Mouse (Mus musculus) testis, adult 2 months (tissue): ENCODE data around the gene Klf13. TPM values are rescaled to one million over a fixed set of nuclear protein-coding genes. Genes with fewer than 3 reads are reported as not detected.

Experiments used
- H3K27ac ChIP-seq: fragments of 200-500 bp; 2 replicates; pipeline ENCODE4 v1.5.1; 2012; ENCODE audit warnings: low read depth, low read length; ENCODE audit not compliant: control insufficient read depth, insufficient read depth
- H3K27me3 ChIP-seq: fragments of 200-500 bp; 2 replicates; pipeline ENCODE4 v1.6.1; 2012; ENCODE audit warnings: mild to moderate bottlenecking, low read length, moderate library complexity; ENCODE audit not compliant: control insufficient read depth, insufficient read depth
- H3K36me3 ChIP-seq: fragments of 200-500 bp; 2 replicates; pipeline ENCODE4 v1.6.1; 2012; ENCODE audit warnings: mild to moderate bottlenecking, low read length; ENCODE audit not compliant: control insufficient read depth, insufficient read depth
- H3K4me1 ChIP-seq: fragments of 200-500 bp; 2 replicates; pipeline ENCODE4 v1.6.1; 2012; ENCODE audit warnings: low read length; ENCODE audit not compliant: control insufficient read depth, insufficient read depth
- H3K4me3 ChIP-seq: fragments of 200-500 bp; 2 replicates; pipeline ENCODE4 v1.5.1; 2012; ENCODE audit warnings: low read depth, mild to moderate bottlenecking, low read length, moderate library complexity, mixed read lengths; ENCODE audit not compliant: control insufficient read depth
- CTCF ChIP-seq: fragments of 200-500 bp; IDR thresholded peaks from 2 replicates; pipeline ENCODE4 v1.5.1; 2012; ENCODE audit warnings: low read depth, mild to moderate bottlenecking, inconsistent platforms, low read length, moderate library complexity; ENCODE audit not compliant: control insufficient read depth, insufficient read depth, insufficient replicate concordance
- POLR2A ChIP-seq: fragments of 200-500 bp; IDR thresholded peaks from 2 replicates; pipeline ENCODE4 v1.6.1; 2012; ENCODE audit warnings: low read depth, mild to moderate bottlenecking, inconsistent platforms, low read length, moderate library complexity; ENCODE audit not compliant: control insufficient read depth
- polyA plus RNA-seq: library from polyadenylated mRNA; depleted of rRNA; stranded (reverse); fragments of >200 nt; gene quantifications from 2 replicates; pipeline ENCODE4 v1.2.3, GENCODE M21; 2012; rRNA removed

Klf13 gene
- 2.8 and 3.8 TPM in 2 replicates for polyA plus RNA-seq

GRCm38 (mm10) chr7:63938914-63939396, at the start of gene Klf13:
Gene Klf13 (minus strand): TSS chr7:63938915.
- H3K4me1 ChIP-seq = peaks cover 24% of the 10 kb centered on the region
- TF ChIP-seq CTCF (no peak), POLR2A (peak; percentile 76)
- H3K27ac ChIP-seq = peak within 1 kb of the TSS; percentile 82
- no peaks in the 10 kb centered on the region for H3K27me3 ChIP-seq
- H3K36me3 ChIP-seq = no peaks in the 10 kb centered on the region
- H3K4me3 ChIP-seq = peak within 1 kb of the TSS; percentile 92

- H3K27ac ChIP-seq = no peak overlapping the region
- H3K27me3 ChIP-seq = no peaks in the 10 kb centered on the region
- no peak for TF ChIP-seq CTCF
- TF ChIP-seq POLR2A = no peak
- no peak overlapping the region for H3K4me3 ChIP-seq
- no peaks in the 10 kb centered on the region; the same call in 1 of the 2 replicates for H3K4me1 ChIP-seq
- no peaks in the 10 kb centered on the region for H3K36me3 ChIP-seq
Measured at GRCm38 (mm10) chr7:63988391-63988790, 49.7 kb upstream of the Klf13 start.

GRCm38 (mm10) chr7:63986407-63987182, 47.9 kb upstream of the Klf13 start:
- Histone ChIP-seq H3K4me3 (no peak overlapping the region), H3K27me3 (no peaks in the 10 kb centered on the region), H3K36me3 (no peaks in the 10 kb centered on the region), H3K4me1 (no peaks in the 10 kb centered on the region; the same call in 1 of the 2 replicates), H3K27ac (no peak overlapping the region)
- TF ChIP-seq CTCF = no peak
- TF ChIP-seq POLR2A = no peak

- H3K36me3 ChIP-seq = no peaks in the 10 kb centered on the region
- H3K4me1 ChIP-seq = no peaks in the 10 kb centered on the region
- H3K27ac ChIP-seq = no peak overlapping the region
- H3K27me3 ChIP-seq = no peaks in the 10 kb centered on the region
- H3K4me3 ChIP-seq = no peak overlapping the region
- TF ChIP-seq POLR2A (no peak), CTCF (no peak)
Measured at GRCm38 (mm10) chr7:63985696-63986406, 47.1 kb upstream of the Klf13 start.

- H3K27ac ChIP-seq = no peak overlapping the region
- H3K4me1 ChIP-seq = no peaks in the 10 kb centered on the region
- TF ChIP-seq POLR2A = no peak
- no peak for TF ChIP-seq CTCF
- no peak overlapping the region for H3K4me3 ChIP-seq
- H3K36me3 ChIP-seq = no peaks in the 10 kb centered on the region
- no peaks in the 10 kb centered on the region for H3K27me3 ChIP-seq
Measured at GRCm38 (mm10) chr7:63985266-63985665, 46.6 kb upstream of the Klf13 start.

GRCm38 (mm10) chr7:63984329-63984728, 45.6 kb upstream of the Klf13 start:
- no peaks in the 10 kb centered on the region for H3K36me3 ChIP-seq
- no peak overlapping the region for H3K27ac ChIP-seq
- TF ChIP-seq CTCF = no peak
- TF ChIP-seq POLR2A = no peak
- no peaks in the 10 kb centered on the region for H3K4me1 ChIP-seq
- H3K27me3 ChIP-seq = no peaks in the 10 kb centered on the region
- no peak overlapping the region for H3K4me3 ChIP-seq

GRCm38 (mm10) chr7:63977631-63978030, 38.9 kb upstream of the Klf13 start:
- Histone ChIP-seq H3K27me3 (no peaks in the 10 kb centered on the region), H3K36me3 (no peaks in the 10 kb centered on the region), H3K4me1 (no peaks in the 10 kb centered on the region), H3K4me3 (no peak overlapping the region), H3K27ac (no peak overlapping the region)
- TF ChIP-seq CTCF (no peak), POLR2A (no peak)
